29 mouse cellular contexts compared by ENCODE assay signal in the genomic region with DNA sequence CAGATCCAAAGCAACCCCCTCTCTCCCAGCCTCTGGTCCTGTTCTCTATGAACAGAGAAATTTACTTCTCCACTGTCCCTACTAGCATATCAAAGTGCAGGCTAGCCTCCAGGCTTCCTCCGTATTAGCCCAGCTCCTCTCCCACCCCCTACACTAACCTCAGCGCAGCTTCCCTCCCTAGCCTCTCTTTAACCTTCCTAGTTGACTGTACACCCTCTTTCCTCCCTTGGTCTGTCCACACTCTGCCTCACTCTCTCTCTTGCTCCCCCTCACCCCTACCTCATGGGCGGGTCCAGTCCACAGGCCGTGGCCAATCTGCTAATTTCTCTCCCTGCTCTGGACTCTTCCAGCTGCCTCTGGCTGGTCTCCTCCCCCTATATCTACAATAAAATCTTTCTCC. TPM values are rescaled to one million over a fixed set of nuclear protein-coding genes. Genes with fewer than 3 reads are reported as not detected.
A peak's percentile ranks its signal among the peaks of the same experiment; 100 is the strongest.
DNase-seq lines count a peak whose midpoint lies in the region; ATAC-seq and TF ChIP-seq lines count a peak whose summit lies in the region.
"Had no signal": no experiment of that assay in that cellular context is flagged by ENCODE, and none has a peak within 500 bp of the region (broad histone marks: within the 10 kb centered on the region; RNA-seq: fewer than 3 reads in every experiment).

No protein-coding gene starts in this region.

- TF ChIP-seq CTCF in layer of hippocampus, adult 2 months (conservative IDR thresholded peaks at IDR 0.05), result no peak

- H3K27ac ChIP-seq in embryonic facial prominence, embryonic 15.5 days (replicated peaks), result 0 out of 2 replicates have a peak overlapping the region, but pooled peaks have one; percentile 18
- H3K27ac ChIP-seq in embryonic facial prominence, embryonic 10.5 days (replicated peaks), result no peak overlapping the region
- H3K27ac ChIP-seq in limb, embryonic 12.5 days, result no peak overlapping the region
- no peak overlapping the region for H3K27ac ChIP-seq in limb, embryonic 10.5 days
- H3K27ac ChIP-seq in stomach, embryonic 15.5 days, result peak overlapping the region; percentile 35; the same call in 1 of the 2 replicates
- H3K27ac ChIP-seq in layer of hippocampus, adult 2 months, result no peak overlapping the region
- H3K27ac ChIP-seq: embryonic facial prominence, embryonic 13.5 days; forebrain, embryonic 12.5 days; hindbrain, embryonic 15.5 days; liver, embryonic 14.5 days; macrophage; midbrain, embryonic 13.5 days; neural tube, embryonic 13.5 days had no signal

- H3K4me2 ChIP-seq in embryonic facial prominence, embryonic 15.5 days (replicated peaks), result no peak overlapping the region
- no peak overlapping the region for H3K4me2 ChIP-seq in limb, embryonic 12.5 days
- no peak overlapping the region for H3K4me2 ChIP-seq in stomach, embryonic 15.5 days
- H3K4me2 ChIP-seq: embryonic facial prominence, embryonic 13.5 days; forebrain, embryonic 12.5 days; heart, embryonic 11.5 days; hindbrain, embryonic 15.5 days; midbrain, embryonic 13.5 days; neural tube, embryonic 13.5 days had no signal

- H3K4me3 ChIP-seq in embryonic facial prominence, embryonic 15.5 days (replicated peaks), result no peak overlapping the region
- H3K4me3 ChIP-seq in embryonic facial prominence, embryonic 10.5 days, result no peak overlapping the region
- H3K4me3 ChIP-seq in limb, embryonic 12.5 days (replicated peaks), result no peak overlapping the region
- no peak overlapping the region for H3K4me3 ChIP-seq in limb, embryonic 10.5 days
- H3K4me3 ChIP-seq in stomach, embryonic 15.5 days (replicated peaks), result no peak overlapping the region
- no peak overlapping the region for H3K4me3 ChIP-seq in layer of hippocampus, adult 2 months
- H3K4me3 ChIP-seq: embryonic facial prominence, embryonic 13.5 days; forebrain, embryonic 12.5 days; hindbrain, embryonic 15.5 days; midbrain, embryonic 13.5 days; neural tube, embryonic 13.5 days had no signal

- no peaks in the 10 kb centered on the region for H3K36me3 ChIP-seq in embryonic facial prominence, embryonic 15.5 days
- H3K36me3 ChIP-seq in embryonic facial prominence, embryonic 10.5 days (replicated peaks), result no peaks in the 10 kb centered on the region
- H3K36me3 ChIP-seq in limb, embryonic 12.5 days, result no peaks in the 10 kb centered on the region
- H3K36me3 ChIP-seq in limb, embryonic 10.5 days, result no peaks in the 10 kb centered on the region
- no peaks in the 10 kb centered on the region for H3K36me3 ChIP-seq in stomach, embryonic 15.5 days
- H3K36me3 ChIP-seq: embryonic facial prominence, embryonic 13.5 days; forebrain, embryonic 12.5 days; hindbrain, embryonic 15.5 days; midbrain, embryonic 13.5 days; neural tube, embryonic 13.5 days had no signal

- H3K27me3 ChIP-seq in embryonic facial prominence, embryonic 15.5 days, result no peaks in the 10 kb centered on the region; the same call in 1 of the 2 replicates
- H3K27me3 ChIP-seq in embryonic facial prominence, embryonic 10.5 days (replicated peaks; ENCODE audit: low read depth, poor library complexity, severe bottlenecking), result peaks cover 66% of the 10 kb centered on the region
- peaks cover 71% of the 10 kb centered on the region for H3K27me3 ChIP-seq in limb, embryonic 12.5 days
- H3K27me3 ChIP-seq in limb, embryonic 10.5 days (ENCODE audit: low read depth, poor library complexity, severe bottlenecking), result peaks cover 70% of the 10 kb centered on the region
- peaks cover 6% of the 10 kb centered on the region for H3K27me3 ChIP-seq in stomach, embryonic 15.5 days (replicated peaks)

- no peak overlapping the region for H3K9ac ChIP-seq in embryonic facial prominence, embryonic 15.5 days
- no peak overlapping the region for H3K9ac ChIP-seq in limb, embryonic 12.5 days (replicated peaks)
- no peak overlapping the region for H3K9ac ChIP-seq in stomach, embryonic 15.5 days
- H3K9ac ChIP-seq: embryonic facial prominence, embryonic 13.5 days; forebrain, embryonic 12.5 days; forebrain, postnatal 0 days; hindbrain, embryonic 15.5 days; liver, embryonic 14.5 days; midbrain, embryonic 13.5 days; neural tube, embryonic 13.5 days had no signal

- ATAC-seq in embryonic facial prominence, embryonic 15.5 days (ENCODE audit: insufficient number of reproducible peaks, low FRiP score, low TSS enrichment, low read depth), result peak; percentile 4; the same call in 1 of the 2 replicates
- ATAC-seq in limb, embryonic 12.5 days (ENCODE audit: insufficient number of reproducible peaks, insufficient read depth, low FRiP score, low TSS enrichment, low read depth), result 0 out of 2 replicates have a peak, but pooled peaks have one; percentile 18
- no peak for ATAC-seq in stomach, embryonic 15.5 days (ENCODE audit: insufficient read depth, low FRiP score, low read depth)
- no peak for ATAC-seq in frontal cortex, adult (ENCODE audit: low TSS enrichment)
- ATAC-seq: forebrain, postnatal 0 days; midbrain, embryonic 13.5 days had no signal

- peaks cover 31% of the 10 kb centered on the region for H3K4me1 ChIP-seq in embryonic facial prominence, embryonic 15.5 days
- peaks cover 24% of the 10 kb centered on the region for H3K4me1 ChIP-seq in embryonic facial prominence, embryonic 10.5 days
- H3K4me1 ChIP-seq in limb, embryonic 12.5 days (replicated peaks), result peaks cover 7% of the 10 kb centered on the region
- peaks cover 15% of the 10 kb centered on the region for H3K4me1 ChIP-seq in limb, embryonic 10.5 days
- H3K4me1 ChIP-seq in stomach, embryonic 15.5 days, result peaks cover 11% of the 10 kb centered on the region

- no peak for DNase-seq in embryonic facial prominence, embryonic 10.5 days (ENCODE audit: low spot score)
- DNase-seq in limb, embryonic 10.5 days (ENCODE audit: low spot score), result no peak
- no peak for DNase-seq in layer of hippocampus, adult 2 months (ENCODE audit: low spot score in 2 of 2)
- DNase-seq: adrenal gland, postnatal 10 days; cerebellum, adult 8-10 months; embryo, embryonic 11 days; forebrain, postnatal 0 days; gastrocnemius, postnatal 10 days; kidney, adult 2 months; kidney, postnatal 10 days; liver; lung, adult 2 months; lung, postnatal 10 days; thymus, postnatal 14 days had no signal

- H3K9me3 ChIP-seq in embryonic facial prominence, embryonic 15.5 days (replicated peaks), result no peaks in the 10 kb centered on the region
- H3K9me3 ChIP-seq in embryonic facial prominence, embryonic 10.5 days, result no peaks in the 10 kb centered on the region
- H3K9me3 ChIP-seq in limb, embryonic 12.5 days, result no peaks in the 10 kb centered on the region
- no peaks in the 10 kb centered on the region for H3K9me3 ChIP-seq in limb, embryonic 10.5 days (replicated peaks)
- H3K9me3 ChIP-seq in stomach, embryonic 15.5 days, result no peaks in the 10 kb centered on the region
- H3K9me3 ChIP-seq: embryonic facial prominence, embryonic 13.5 days; forebrain, embryonic 12.5 days; hindbrain, embryonic 15.5 days; midbrain, embryonic 13.5 days; neural tube, embryonic 13.5 days had no signal

- WGBS in embryonic facial prominence, embryonic 15.5 days, result 31% methylated on average over 4 of the region's 4 CpGs
- WGBS in embryonic facial prominence, embryonic 10.5 days, result 53% methylated on average over 4 of the region's 4 CpGs
- WGBS in limb, embryonic 12.5 days, result 46% methylated on average over 4 of the region's 4 CpGs
- WGBS in limb, embryonic 10.5 days, result 41% methylated on average over 4 of the region's 4 CpGs
- WGBS in stomach, embryonic 15.5 days, result 44% methylated on average over 4 of the region's 4 CpGs

RNA-seq across cellular contexts. Expression of gene Hspb1, which starts 2.6 kb away (rescaled TPM):
- 803 and 821 TPM in 2 replicates for polyA plus RNA-seq in embryonic facial prominence, embryonic 15.5 days (2015; fragmentation: Nextera tagmentation; extraction: Ambion mirVana)
- polyA plus RNA-seq in embryonic facial prominence, embryonic 10.5 days (2016; fragmentation: Nextera tagmentation; extraction: Ambion mirVana), result 24.0 and 24.4 TPM in 2 replicates
- 59.6 and 66.8 TPM in 2 replicates for polyA plus RNA-seq in limb, embryonic 12.5 days (2016; fragmentation: Nextera tagmentation; extraction: Ambion mirVana)
- 34.0 and 34.8 TPM in 2 replicates for polyA plus RNA-seq in limb, embryonic 10.5 days (2016; fragmentation: Nextera tagmentation; extraction: Ambion mirVana)
- 291 and 451 TPM in 2 replicates for polyA plus RNA-seq in stomach, embryonic 15.5 days (2015; fragmentation: Nextera tagmentation; extraction: Ambion mirVana)
- 10 to 100 TPM; 15.4 to 16.8 TPM for total RNA-seq in layer of hippocampus, adult 2 months (2021)
- total RNA-seq: granulocyte monocyte progenitor cell, adult 5-6 weeks; hematopoietic stem cell, adult 5-6 weeks; megakaryocyte-erythroid progenitor cell, adult 5-6 weeks had no signal

RNA-seq across cellular contexts. Expression of gene Ywhag, which starts 44.1 kb away (rescaled TPM):
- polyA plus RNA-seq in embryonic facial prominence, embryonic 15.5 days (2015; fragmentation: Nextera tagmentation; extraction: Ambion mirVana), result 149 and 156 TPM in 2 replicates
- polyA plus RNA-seq in embryonic facial prominence, embryonic 10.5 days (2016; fragmentation: Nextera tagmentation; extraction: Ambion mirVana), result 244 and 257 TPM in 2 replicates
- polyA plus RNA-seq in limb, embryonic 12.5 days (2016; fragmentation: Nextera tagmentation; extraction: Ambion mirVana), result 180 and 182 TPM in 2 replicates
- 197 and 203 TPM in 2 replicates for polyA plus RNA-seq in limb, embryonic 10.5 days (2016; fragmentation: Nextera tagmentation; extraction: Ambion mirVana)
- 167 and 173 TPM in 2 replicates for polyA plus RNA-seq in stomach, embryonic 15.5 days (2015; fragmentation: Nextera tagmentation; extraction: Ambion mirVana)
- 1,000 to 10,000 TPM; 1,218 to 1,292 TPM for total RNA-seq in layer of hippocampus, adult 2 months (2021)

Comparison
In these comparisons a context has a peak if more than half of its experiments do, and no peak if none do; other contexts are left out.
1. H3K27ac ChIP-seq: peak in embryonic facial prominence, embryonic 15.5 days (single experiment) and stomach, embryonic 15.5 days (single experiment); none in embryonic facial prominence, embryonic 10.5 days (single experiment), limb, embryonic 12.5 days (single experiment), limb, embryonic 10.5 days (single experiment) and layer of hippocampus, adult 2 months (single experiment).
2. ATAC-seq: peak in embryonic facial prominence, embryonic 15.5 days (single experiment) and limb, embryonic 12.5 days (single experiment); none in stomach, embryonic 15.5 days (single experiment) and frontal cortex, adult (single experiment).